Mouse (Mus musculus) cerebellum, adult 2 months (tissue): ENCODE measurements at regions not wholly inside any gene's neighbourhood (a gene's known extent, or its start where the extent isn't known, plus 50 kb on each side); places are given as distances from the start of the nearest gene placed in this dataset.
A peak's percentile ranks its signal among the peaks of the same experiment; 100 is the strongest.

Source experiments
- DNase-seq, 2 experiments: peaks; one replicate each; pipeline ENCODE4 v3.0.0; 2021
- H3K27ac ChIP-seq: fragments of 200-500 bp; 2 replicates; pipeline ENCODE4 v1.5.1; 2012; ENCODE audit warnings: low read length, control low read depth, inconsistent platforms; ENCODE audit not compliant: insufficient read depth
- H3K27me3 ChIP-seq: fragments of 200-500 bp; 2 replicates; pipeline ENCODE4 v1.6.1; 2012; ENCODE audit warnings: inconsistent platforms, mild to moderate bottlenecking, low read length, moderate library complexity; ENCODE audit not compliant: control insufficient read depth, insufficient read depth
- H3K4me1 ChIP-seq: fragments of 200-500 bp; 2 replicates; pipeline ENCODE4 v1.6.1; 2011; ENCODE audit warnings: low read length; ENCODE audit not compliant: control insufficient read depth, insufficient read depth
- H3K4me3 ChIP-seq: fragments of 200-500 bp; replicated peaks from 2 replicates; pipeline ENCODE3; 2011; ENCODE audit warnings: mild to moderate bottlenecking, low read depth, low read length, control low read depth; ENCODE audit not compliant: insufficient read depth
- CTCF ChIP-seq: fragments of 200-500 bp; IDR thresholded peaks from 2 replicates; pipeline ENCODE4 v1.5.1; 2011; ENCODE audit warnings: low read depth, mild to moderate bottlenecking, control low read depth, low read length, moderate library complexity, borderline replicate concordance; ENCODE audit not compliant: insufficient read depth
- POLR2A ChIP-seq: fragments of 200-500 bp; IDR thresholded peaks from 2 replicates; pipeline ENCODE4 v1.6.1; 2011; ENCODE audit warnings: low read length, control low read depth, borderline replicate concordance; ENCODE audit not compliant: insufficient read depth
- WGBS: fragments of 180-500 bp; shearing (Covaris S2); methylation state at CpG from one replicate; pipeline ENCODE4 v1.1.7; 2018; 5-methylcytosine and 5-hydroxymethylcytosine counted together

GRCm38 (mm10) chrX:86490309-86490708 lies 185.4 kb upstream of the Mageb4 start:
- DNase-seq: peak in 1 of 2 experiments; percentile 11
- peak; percentile 46; the same call in 1 of the 2 replicates for TF ChIP-seq CTCF
- TF ChIP-seq POLR2A: no peak
- H3K27ac ChIP-seq: no peak overlapping the region
- no peak overlapping the region for H3K4me3 ChIP-seq
- 10% methylated on average over 3 of the region's 3 CpGs for WGBS
- H3K4me1 ChIP-seq: no peaks in the 10 kb centered on the region
- no peaks in the 10 kb centered on the region for H3K27me3 ChIP-seq
